Mouse (Mus musculus) megakaryocyte, adult 5-6 weeks (primary cell): ENCODE measurements around the gene Tubd1. TPM values are rescaled to one million over a fixed set of nuclear protein-coding genes. Genes with fewer than 3 reads are reported as not detected.

Experiments
- ATAC-seq: 2 replicates; pipeline ENCODE4 v1.8.0; 2016; ENCODE audit warnings: mild to moderate bottlenecking, inconsistent platforms; ENCODE audit not compliant: poor library complexity, severe bottlenecking
- total RNA-seq, 2 experiments: library from RNA; stranded (forward) in 1 of 2; stranded (reverse) in 1 of 2; fragments of 153-499, 151-499 nt in 1 of 2; fragments of 221-1000, 200-1000 nt in 1 of 2; gene quantifications; 2 replicates each; pipeline versions ENCODE4 v1.2.3 to v1.2.4; 2015 to 2017

Gene Tubd1
- total RNA-seq, 2 experiments from 2014 or later: 5.5 to 7.8 TPM

DNA sequence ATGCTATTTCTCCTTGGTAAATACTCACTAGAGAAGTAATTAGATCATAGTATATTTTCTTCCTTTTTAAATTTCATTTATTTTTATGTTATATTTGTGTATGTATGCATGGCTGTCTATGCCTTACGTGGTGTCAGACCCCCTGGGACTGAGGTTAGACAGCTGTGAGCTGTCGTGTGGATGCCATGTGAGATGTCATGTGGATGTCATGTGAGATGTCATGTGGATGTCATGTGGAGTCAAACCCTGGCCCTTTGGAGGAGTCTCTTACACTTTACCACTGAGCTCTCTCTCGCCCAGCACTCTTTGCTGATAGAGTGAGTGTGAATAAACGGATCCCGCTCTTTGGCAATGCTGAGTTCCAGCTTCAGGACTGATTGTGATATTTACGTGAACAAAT is 8.7 kb downstream of the Tubd1 start:
- no peak for ATAC-seq

DNA sequence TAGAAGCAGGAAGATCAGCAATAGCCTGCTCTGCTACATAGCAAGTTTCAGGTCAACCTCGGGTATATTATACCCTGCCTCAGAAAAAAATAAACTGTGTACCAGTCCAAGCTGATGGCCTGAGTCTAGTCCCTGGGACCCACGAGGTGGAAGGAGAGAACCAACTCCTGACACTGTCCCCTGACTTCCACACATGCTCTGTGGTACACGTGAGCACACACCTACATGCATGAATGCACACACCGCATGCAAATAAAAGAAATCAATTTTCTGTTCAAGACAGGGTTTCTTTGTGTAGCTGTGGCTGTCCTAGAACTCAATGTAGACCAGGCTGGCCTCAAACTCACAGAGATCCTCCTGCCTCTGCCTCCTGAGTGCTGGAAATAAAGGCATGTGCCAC is 13.5 kb downstream of the Tubd1 start:
- ATAC-seq: no peak

DNA sequence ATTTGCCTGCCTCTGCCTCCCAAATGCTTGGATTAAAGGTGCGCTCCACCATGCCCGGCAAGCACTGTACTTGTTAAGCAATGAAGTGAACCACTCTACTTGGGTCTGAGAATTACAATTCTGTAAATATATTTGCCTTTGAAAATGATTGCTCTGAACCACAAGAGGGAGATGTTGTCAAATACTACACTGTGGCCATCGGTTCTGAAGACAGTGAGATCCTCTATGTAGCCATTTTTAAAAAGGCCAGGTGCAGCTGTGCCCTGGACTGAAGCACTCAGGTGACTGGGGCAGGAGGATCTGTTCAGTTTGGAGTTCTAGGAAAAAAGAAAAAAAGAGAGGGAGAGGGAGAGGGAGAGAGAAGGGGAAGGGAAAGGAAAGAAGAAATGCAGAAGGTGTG is 23.6 kb downstream of the Tubd1 start:
- peak; percentile 91 for ATAC-seq

DNA sequence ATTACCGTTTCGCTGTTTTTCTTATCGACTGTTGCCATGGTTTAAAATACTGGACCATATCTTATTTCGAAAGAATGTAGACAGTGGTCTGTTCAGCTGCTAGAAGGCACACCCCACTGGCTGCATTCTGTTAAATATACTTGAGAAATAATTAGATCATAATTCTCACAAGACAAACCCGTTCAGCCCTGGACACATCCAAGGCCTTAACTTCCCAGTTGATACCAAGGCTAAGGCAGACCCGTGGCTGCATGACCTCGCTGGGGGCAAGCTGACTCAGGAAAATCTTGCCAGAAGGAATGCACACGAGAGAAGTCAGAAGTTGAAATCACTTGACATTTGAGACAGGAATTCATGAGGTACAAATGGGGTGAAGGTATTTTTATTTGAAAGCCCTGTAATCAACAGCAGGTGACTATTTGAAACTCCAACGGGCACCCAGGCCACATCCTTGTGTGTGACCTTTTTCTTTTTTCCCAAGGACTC is 25.5 kb downstream of the Tubd1 start:
- no peak for ATAC-seq

DNA sequence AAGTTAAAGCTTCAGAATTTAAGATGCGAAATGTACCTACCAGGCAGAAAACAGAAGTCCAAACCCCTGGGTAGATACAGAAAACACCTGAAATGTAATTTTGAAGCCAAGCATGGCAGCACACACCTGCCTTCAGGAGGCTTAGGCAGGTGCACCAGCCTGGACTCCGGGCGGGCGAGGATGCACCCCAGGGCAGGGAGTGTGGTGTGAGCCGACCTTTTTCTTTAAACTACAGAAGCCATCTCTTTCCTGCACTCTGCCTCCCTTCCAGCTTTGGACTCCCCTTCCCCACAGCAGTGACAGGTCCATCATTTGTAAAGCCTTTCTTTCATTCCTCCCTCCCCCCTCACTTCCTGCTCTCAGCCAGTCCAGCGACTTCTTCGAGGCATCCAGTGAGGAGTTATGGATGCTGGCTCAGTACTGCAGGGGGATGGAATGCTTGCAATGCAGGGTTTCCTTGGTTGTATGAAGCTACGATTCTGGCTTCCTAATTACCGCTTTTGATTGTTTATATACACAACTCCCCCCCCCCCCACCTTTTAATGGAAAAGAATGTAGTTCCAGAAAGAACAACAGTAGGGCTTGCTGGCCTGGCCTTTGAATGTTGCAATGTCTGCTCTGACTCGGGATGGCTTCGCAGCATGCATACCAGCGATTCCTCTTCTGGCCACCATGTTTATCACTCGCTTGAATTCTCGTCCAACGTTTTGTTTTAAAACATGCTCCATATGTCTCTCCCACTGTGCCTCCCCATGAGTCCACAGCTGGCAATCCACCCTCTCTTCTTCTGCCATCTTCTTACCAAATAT is 26.5 kb downstream of the Tubd1 start:
- ATAC-seq: no peak

DNA sequence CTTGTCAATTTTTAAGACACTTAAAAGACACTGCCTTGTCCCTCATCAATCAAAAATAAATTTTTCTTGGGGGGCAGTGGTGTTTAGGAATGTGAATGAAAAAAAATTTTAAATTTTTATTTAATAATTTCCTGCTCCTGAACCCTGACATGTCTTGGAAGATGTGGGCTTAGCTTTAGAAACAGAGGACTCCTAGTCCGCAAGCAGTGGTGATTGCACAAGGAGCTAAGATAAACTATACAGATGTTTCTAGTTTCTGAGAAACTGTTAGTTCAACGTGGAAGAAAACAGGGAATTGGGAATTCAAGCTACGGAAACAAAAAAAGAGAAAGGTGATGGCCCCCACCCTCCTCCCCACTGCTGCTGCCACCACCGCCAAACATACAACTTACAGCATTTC is 27.1 kb downstream of the Tubd1 start:
- ATAC-seq: no peak

DNA sequence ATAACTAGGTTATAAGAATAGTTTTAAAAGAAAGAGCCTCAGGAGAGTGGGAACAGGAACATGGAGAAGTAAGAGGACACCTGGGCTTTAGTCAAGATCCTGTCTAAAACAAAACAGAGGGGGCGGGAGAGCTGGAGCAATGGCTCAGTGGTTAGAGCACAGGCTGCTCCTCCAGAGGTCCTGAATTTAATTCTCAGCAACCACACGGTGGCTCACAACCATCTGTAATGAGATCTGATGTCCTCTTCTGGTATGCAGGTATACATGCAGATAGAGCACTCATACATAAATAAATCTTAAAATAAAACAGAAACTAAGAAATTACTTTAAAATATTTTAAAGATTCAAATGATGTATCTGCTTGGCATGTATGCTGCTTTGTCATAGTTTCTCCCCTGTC is 27.8 kb downstream of the Tubd1 start:
- no peak for ATAC-seq

DNA sequence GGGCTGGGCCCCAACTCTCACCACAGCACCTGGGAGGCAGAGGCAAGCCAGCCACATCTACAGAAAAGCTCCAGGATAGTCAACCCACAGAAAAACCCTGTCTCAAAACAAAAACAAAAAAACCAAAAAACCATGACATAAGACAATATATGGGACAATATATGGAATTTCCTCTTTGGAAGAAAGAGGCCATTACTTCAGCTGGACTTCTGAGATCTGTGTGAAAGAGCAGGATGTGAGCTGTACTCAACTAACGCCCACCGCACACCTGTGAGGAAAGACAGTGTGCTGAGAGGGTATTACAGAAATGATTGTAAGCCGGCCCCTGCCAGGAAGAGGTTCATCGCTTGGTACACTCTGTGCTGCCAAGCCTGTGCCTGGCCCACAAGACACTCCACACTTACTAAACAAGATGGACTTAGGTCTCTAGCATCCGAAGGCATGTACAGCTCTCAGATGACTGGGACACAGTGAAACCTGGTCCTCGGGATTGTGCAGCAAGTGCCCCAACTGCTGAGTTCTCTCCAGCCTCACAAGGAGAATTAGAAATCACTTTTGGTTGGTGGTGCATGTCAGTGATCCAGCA is 28.9 kb downstream of the Tubd1 start:
- ATAC-seq: no peak

DNA sequence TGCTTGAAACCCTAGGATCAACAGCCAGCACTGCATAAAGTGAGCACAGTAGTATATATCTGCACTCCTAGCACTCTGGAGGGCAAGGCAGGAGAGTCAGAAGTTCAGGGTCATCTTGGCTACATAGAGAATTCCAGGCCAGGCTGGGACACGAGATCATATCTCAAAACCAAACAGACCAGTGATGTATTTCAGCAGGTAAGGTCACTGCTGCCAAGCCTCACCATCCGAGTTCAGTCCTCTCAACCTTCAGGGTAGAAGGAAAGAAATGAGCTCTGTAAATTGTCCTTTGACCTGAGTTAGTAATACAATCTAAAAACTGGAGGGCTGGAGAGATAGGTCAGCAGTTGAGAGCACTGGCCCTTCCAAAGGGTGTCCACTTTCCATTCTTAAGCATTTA is 29.6 kb downstream of the Tubd1 start:
- no peak for ATAC-seq

DNA sequence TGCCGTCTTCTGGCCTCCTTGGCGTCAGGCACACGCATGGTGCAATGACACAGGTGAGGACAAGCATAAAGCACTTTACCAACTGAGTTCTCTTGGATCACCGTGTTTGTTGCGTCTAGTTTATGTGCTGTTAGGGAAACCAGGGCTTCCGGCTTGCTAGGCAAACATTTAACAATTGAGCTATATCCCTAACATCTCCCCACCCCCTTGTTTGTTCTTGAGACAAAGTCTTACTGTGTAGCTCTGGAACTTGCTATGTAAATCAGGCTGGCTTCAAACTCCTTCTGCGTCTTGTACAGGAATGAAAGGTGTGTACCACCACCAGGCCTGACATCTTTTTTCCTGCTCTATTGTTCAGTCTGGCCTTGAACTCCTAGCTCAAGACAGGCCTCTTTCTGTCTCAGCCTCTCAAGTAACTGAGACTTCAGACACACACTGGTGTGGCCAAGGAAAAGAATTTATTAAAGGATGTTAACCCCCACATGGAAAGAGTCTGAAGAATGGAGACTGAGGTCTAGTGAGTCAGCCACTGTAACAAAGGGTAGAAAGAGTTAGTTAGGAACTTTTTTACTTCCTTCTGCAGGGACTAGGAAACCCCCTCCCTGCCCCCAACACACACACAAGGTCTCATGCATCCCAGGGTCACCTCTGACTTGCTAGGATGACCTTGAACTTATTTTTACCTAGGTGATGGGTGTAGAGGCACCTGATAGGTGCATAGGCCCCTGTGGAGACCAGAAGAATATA is 31.0 kb downstream of the Tubd1 start:
- ATAC-seq: no peak

DNA sequence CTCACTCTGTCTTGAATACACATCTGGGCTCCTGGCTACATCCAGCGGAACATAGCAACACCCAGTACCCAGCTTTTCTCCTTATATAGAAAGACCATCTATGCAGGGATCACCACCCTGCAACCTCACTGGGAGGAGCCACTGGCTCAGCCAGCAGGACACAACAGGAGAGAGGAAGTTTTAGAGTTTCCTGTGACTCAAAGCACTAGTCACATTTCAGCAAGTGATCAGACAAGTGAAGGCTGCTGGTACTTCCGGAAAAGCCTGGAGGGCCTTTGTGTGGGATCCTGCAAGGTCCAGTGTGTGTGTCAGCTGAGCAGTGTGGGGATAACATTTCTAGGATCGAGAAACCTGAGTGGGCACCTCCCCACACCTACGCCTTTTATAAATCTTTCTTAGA is 32.4 kb downstream of the Tubd1 start:
- ATAC-seq: peak; percentile 61

DNA sequence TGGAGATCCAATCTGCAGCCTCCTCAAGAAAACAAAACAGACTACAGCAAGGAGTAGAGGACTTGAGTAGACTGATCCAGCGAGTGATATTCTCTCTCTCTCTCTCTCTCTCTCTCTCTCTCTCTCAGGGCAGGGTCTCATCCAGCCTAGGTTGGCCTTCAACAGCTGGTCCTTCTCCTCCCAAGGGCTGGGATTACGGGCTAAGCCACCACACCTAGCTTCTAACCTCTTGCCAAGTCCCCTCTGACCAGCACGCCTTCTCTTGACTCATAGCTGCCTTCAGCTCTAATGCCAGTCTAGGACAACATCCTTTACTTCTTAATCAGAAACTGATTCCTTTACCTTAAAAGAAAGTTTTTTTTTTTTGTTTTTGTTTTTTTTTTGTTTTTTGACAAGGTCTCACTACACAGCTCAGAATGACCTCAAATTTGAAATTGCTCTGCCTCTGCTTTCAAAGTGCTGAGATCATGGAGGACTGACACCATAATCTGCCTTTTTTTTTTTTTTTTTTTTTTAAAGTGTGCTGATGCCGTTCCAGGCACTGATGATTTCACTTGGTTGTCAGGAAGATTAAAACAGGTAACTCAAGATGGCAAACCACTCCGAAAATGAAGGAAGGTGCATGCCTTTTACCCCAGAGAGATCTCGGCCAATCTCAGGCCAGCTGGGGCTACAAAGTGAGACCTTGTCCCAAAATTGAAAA is 33.5 kb downstream of the Tubd1 start:
- no peak for ATAC-seq

DNA sequence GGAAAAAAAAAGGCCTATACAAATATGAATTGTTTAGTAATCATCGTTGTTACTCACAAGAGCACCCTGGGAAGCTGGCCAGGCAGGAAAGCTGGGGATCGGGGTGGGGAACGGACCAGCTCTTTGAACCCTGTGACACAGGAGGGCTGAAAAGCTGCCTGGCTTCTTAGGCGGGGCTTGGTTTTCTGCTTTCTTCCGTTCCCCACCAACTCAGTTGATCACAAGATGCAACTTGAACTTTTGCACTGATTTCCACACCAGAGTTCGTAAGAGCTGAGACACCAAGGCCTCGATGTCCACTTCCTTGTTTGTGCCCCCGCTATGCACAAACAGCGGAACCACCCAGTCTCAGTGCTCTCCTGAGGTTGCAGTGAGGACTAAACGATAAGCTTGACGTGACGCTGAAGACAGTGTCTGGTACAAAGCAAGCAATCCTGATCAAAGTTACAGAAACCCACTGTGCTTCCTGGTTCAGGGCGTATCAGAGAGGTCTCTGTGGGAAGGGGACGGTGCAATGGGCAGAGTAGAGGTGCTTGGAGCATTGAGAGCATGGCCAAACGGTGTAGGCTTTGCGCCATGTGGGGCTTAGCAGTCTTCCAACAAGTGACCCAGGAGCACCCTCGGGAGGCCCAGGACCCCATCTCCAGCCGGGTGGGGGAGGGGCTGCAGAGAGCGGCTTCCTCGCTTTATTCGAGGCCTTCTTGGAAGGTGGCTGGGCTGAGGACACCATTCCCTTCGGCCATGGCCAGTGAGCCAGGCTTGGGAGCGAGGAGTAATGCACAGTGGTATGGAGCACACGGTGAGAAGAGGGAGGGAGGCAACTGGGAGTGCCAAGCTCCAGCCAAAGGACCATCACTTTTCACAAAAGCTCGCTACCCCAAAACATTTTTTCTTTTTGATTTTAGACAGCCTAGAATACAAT is 34.3 kb downstream of the Tubd1 start:
- ATAC-seq: peak; percentile 73

DNA sequence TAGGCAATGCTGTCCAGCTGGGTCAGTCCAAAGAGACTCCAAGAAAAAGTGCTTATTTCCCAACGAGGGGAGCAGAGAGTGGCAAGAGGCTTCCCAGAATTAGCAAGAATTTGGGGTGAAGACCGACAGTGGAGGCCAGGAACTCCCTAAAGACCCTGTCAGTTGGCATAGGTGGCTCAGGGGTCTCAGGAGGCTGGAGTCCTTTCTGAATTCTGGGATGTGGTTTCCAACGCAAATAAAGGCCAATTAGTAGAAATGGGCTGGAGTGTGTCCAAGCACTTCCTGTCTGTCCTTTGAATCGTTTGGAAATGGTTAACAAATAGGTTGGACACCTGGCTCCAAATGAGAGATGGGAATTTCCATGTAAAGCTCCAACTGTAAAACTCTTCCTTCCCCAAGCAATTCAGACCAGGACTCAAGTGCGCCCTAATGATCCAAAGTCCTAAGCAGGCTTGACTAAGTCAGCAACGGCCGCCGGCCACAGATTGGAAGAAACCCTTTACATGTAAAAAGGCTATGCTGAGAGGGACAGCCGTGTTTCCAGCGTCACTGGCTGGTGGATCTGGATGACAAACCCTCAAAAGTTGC is 35.0 kb downstream of the Tubd1 start:
- no peak for ATAC-seq

DNA sequence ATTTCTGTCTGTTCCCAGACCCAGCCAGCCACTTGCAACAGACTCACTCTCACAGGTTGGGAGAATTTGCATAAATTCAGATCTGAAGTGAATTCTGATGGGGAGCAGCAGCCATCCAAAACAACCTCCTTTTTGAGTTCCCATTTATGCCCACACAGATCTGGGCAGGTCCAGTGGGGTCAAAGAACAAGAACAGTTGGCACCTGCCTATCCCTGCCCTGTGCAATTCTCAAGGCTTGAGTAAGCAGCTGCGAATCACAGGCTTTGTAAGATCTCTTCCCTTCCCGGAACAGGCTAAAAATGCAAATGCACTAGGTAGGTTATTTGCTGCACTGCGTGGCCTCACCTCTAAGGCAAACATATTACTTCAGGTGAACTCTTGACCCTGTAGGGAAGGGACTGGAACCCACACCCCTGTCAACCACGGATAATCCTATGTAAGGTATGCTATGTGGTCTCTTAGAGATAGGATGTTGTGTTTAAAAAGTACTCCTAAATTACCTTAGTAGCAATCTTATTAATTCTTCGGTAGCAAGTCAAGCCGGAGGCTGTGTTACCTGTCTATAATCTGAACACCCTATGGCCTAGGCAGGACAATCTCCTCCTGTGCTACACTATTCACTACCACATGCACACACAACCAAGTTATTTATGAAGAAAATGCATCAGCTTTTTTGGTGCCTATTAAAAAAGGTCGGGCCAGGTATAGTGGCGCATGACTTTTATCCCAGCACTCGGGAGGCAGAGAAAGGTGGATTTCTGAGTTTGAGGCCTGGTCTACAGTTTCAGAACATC is 35.7 kb downstream of the Tubd1 start:
- ATAC-seq: 0 out of 2 replicates have a peak, but pooled peaks have one; percentile 3

DNA sequence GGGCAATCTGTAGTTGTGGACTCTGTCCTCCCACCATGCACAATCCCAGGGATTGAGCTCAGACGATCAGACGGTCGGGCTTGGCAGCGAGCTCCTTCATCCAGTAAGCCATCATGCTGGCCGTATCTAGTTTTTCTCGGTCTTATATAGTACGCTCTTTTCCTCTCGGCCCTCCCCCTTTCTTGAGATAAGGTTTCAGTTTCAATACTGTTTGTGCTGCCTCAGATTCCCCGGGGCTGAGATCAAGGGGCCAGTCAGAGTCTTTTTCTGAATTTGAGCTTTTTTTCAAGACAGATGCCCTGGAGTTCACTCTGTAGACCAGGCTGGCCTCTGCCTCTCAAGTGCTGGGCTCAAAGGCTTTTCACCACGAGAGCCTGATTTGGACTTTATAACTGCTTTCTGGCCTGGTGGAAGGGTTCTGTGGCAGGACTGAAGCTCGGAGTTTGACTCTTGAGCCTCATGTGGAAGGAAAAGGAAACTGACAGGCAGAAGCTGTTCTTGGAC is 36.5 kb downstream of the Tubd1 start:
- ATAC-seq: peak; percentile 30

DNA sequence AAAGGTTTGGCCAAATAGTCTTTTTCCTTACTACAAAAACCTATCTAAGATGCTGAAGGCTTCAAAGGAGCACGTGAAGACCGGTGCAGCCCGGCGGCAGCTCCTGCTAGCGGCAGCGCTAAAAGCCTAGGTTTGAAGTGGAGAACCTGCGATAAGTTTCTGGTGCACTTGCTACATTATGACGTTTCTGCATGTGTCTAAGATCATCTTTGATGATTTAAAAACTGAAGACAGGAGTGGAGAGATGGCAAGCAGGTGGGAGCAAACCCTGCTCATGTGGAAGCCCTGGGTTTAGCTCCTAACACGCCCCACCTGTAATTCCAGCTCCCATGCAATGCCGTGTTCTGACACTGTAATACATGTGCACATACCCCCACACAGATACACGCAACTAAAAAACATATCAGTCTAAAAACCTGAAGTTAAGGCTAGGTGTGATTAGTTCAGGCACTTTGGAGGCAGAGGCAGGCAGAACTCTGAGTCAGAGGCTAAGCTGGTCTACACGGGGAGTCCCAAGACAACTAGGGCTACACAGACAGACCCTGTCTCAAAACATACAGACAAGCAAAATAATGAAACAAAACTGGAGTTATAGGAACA is 37.3 kb downstream of the Tubd1 start:
- no peak for ATAC-seq

DNA sequence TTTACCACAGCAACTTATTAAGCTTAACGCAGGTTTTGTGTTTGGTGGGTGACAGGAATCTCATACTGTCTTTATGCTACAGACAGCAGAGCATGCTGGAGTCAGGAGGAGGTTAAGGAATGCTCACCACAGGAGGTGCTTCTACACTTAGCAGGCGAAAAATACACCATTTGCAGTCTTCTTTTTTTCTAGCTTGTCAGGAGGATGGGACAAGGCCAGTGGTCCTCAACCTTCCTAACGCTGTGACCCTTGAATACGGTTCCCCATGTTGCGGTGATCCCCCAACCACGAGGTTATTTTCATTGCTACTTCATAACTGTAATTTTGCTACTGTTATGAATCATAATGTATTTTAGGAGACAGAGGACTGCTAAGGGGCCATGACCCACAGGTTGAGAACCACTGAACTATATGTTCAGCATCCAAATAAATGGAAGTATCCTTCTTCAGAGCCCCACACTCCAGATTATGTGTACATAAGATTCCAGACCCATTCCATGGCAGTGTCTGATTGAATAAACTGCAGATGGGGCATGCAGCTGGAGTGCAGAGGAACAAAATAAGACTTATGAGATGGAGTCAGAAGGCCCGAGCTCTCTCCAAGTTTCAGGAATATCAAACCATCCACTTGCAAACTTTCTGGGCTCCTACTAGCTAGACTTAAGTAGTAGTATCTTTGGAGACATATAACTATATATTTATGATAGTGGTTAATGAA is 37.9 kb downstream of the Tubd1 start:
- ATAC-seq: no peak
